Mouse (Mus musculus): ENCODE data around the gene Dcaf15.

Gene Dcaf15

GRCm38 (mm10) chr8:84104697-84105609 is at the start of gene Dcaf15:
Gene Dcaf15 (minus strand): TSS chr8:84104768.
- peak; percentile 100 for DNase-seq (ENCODE audit: low read depth, low spot score)

- DNase-seq (ENCODE audit: low read depth, low spot score): no peak
Measured at GRCm38 (mm10) chr8:84149181-84149580, 44.6 kb upstream of the Dcaf15 start.

- DNase-seq (ENCODE audit: low read depth, low spot score): no peak
Measured at GRCm38 (mm10) chr8:84148531-84148850, 43.9 kb upstream of the Dcaf15 start.

GRCm38 (mm10) chr8:84147769-84148530 is 43.4 kb upstream of the Dcaf15 start, which contains the start of the genes Cc2d1a and 4930432K21Rik:
Gene Cc2d1a (minus strand): TSS chr8:84147936.
Gene 4930432K21Rik (plus strand): TSS chr8:84148025.
- DNase-seq (ENCODE audit: low read depth, low spot score): peak; percentile 94

- no peak for DNase-seq (ENCODE audit: low read depth, low spot score)
Measured at GRCm38 (mm10) chr8:84147324-84147766, 42.8 kb upstream of the Dcaf15 start.

- DNase-seq (ENCODE audit: low read depth, low spot score): no peak
Measured at GRCm38 (mm10) chr8:84144636-84145245, 40.2 kb upstream of the Dcaf15 start.

GRCm38 (mm10) chr8:84140838-84141237 is 36.3 kb upstream of the Dcaf15 start:
- no peak for DNase-seq (ENCODE audit: low read depth, low spot score)

- no peak for DNase-seq (ENCODE audit: low read depth, low spot score)
Measured at GRCm38 (mm10) chr8:84137848-84138247, 33.3 kb upstream of the Dcaf15 start.

GRCm38 (mm10) chr8:84132225-84132624 is 27.7 kb upstream of the Dcaf15 start:
- DNase-seq (ENCODE audit: low read depth, low spot score): no peak

- DNase-seq (ENCODE audit: low read depth, low spot score): no peak
Measured at GRCm38 (mm10) chr8:84130806-84131205, 26.2 kb upstream of the Dcaf15 start.

- no peak for DNase-seq (ENCODE audit: low read depth, low spot score)
Measured at GRCm38 (mm10) chr8:84128277-84128676, 23.7 kb upstream of the Dcaf15 start.

- DNase-seq (ENCODE audit: low read depth, low spot score): no peak
Measured at GRCm38 (mm10) chr8:84127202-84127901, 22.8 kb upstream of the Dcaf15 start.

- DNase-seq (ENCODE audit: low read depth, low spot score): no peak
Measured at GRCm38 (mm10) chr8:84126742-84127141, 22.2 kb upstream of the Dcaf15 start.

- DNase-seq (ENCODE audit: low read depth, low spot score): no peak
Measured at GRCm38 (mm10) chr8:84125656-84126055, 21.1 kb upstream of the Dcaf15 start, which contains the start of gene Podnl1. Gene Podnl1 (plus strand): TSS chr8:84125989.

- no peak for DNase-seq (ENCODE audit: low read depth, low spot score)
Measured at GRCm38 (mm10) chr8:84122151-84122550, 17.6 kb upstream of the Dcaf15 start.

GRCm38 (mm10) chr8:84115646-84116045 is 11.1 kb upstream of the Dcaf15 start:
- no peak for DNase-seq (ENCODE audit: low read depth, low spot score)

- DNase-seq (ENCODE audit: low read depth, low spot score): no peak
Measured at GRCm38 (mm10) chr8:84106216-84107040, 1.9 kb upstream of the Dcaf15 start.

- DNase-seq (ENCODE audit: low read depth, low spot score): no peak
Measured at GRCm38 (mm10) chr8:84105676-84106075, 1.1 kb upstream of the Dcaf15 start.

- no peak for DNase-seq (ENCODE audit: low read depth, low spot score)
Measured at GRCm38 (mm10) chr8:84104221-84104620, 347 bp downstream of the Dcaf15 start.

- no peak for DNase-seq (ENCODE audit: low read depth, low spot score)
Measured at GRCm38 (mm10) chr8:84103601-84104000, 967 bp downstream of the Dcaf15 start.

Measured in telencephalon, adult 2 months (tissue).